In the genomic region with DNA sequence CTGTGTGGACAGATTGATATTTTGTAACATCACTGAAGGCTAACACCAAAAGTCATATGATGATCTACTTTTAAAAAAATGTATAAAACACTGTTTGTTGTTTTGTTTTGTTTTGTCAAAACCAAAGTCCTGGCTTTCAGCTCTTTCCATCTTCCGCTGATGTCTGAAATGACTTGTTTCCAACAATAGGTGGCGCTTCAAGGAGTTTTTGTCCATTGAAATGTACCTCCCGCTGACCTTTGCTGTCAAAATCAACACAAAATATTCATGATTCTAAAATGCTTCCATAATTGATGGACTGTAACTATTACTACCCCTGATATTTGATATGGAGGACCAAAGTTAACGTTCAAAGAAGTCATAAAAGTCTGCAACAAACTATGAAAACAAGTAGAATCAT, we compare ENCODE assay signal across 10 mouse cellular contexts. TPM values are rescaled to one million over a fixed set of nuclear protein-coding genes. Genes with fewer than 3 reads are reported as not detected.
DNase-seq lines count a peak whose midpoint lies in the region; ATAC-seq and TF ChIP-seq lines count a peak whose summit lies in the region.
"Had no signal": no experiment of that assay in that cellular context is flagged by ENCODE, and none has a peak within 500 bp of the region (broad histone marks: within the 10 kb centered on the region; RNA-seq: fewer than 3 reads in every experiment).

No protein-coding gene starts in this region.

- WGBS in midbrain, postnatal 0 days, result 42% methylated on average over 4 of the region's 4 CpGs
- WGBS in midbrain, embryonic 10.5 days, result 28% methylated on average over 4 of the region's 4 CpGs
- 42% methylated on average over 4 of the region's 4 CpGs for WGBS in forebrain, embryonic 11.5 days

- no peaks in the 10 kb centered on the region for H3K36me3 ChIP-seq in midbrain, postnatal 0 days (ENCODE audit: insufficient read depth, low read length)
- no peaks in the 10 kb centered on the region for H3K36me3 ChIP-seq in midbrain, embryonic 10.5 days
- H3K36me3 ChIP-seq in forebrain, embryonic 11.5 days (ENCODE audit: control insufficient read depth, insufficient read depth, low read length), result no peaks in the 10 kb centered on the region
- H3K36me3 ChIP-seq: embryonic facial prominence, embryonic 15.5 days; heart, embryonic 15.5 days had no signal

- DNase-seq in heart, adult 8-10 months (ENCODE audit: low spot score), result peak; percentile 59
- DNase-seq in heart, adult 9 months (ENCODE audit: low spot score in 2 of 2), result no peak
- peak; percentile 50 for DNase-seq in midbrain, postnatal 0 days (ENCODE audit: low spot score)
- no peak for DNase-seq in midbrain, embryonic 10.5 days (ENCODE audit: low spot score)
- peak; percentile 67 for DNase-seq in naive thymus-derived CD4-positive, alpha-beta T cell, adult 2 months (ENCODE audit: low read depth)
- no peak for DNase-seq in ovary, postnatal 10 days (ENCODE audit: low spot score)
- DNase-seq in forebrain, embryonic 11.5 days (ENCODE audit: low spot score), result no peak

- no peak overlapping the region for H3K4me2 ChIP-seq in midbrain, postnatal 0 days (ENCODE audit: low read depth, low read length, poor library complexity, severe bottlenecking)
- H3K4me2 ChIP-seq in forebrain, embryonic 11.5 days (ENCODE audit: low read depth, low read length, severe bottlenecking), result no peak overlapping the region
- H3K4me2 ChIP-seq: embryonic facial prominence, embryonic 15.5 days; heart, embryonic 15.5 days had no signal

- no peak overlapping the region for H3K9ac ChIP-seq in midbrain, postnatal 0 days (replicated peaks; ENCODE audit: low read length, poor library complexity, severe bottlenecking)
- no peak overlapping the region for H3K9ac ChIP-seq in forebrain, embryonic 11.5 days (ENCODE audit: low read length)
- H3K9ac ChIP-seq: embryonic facial prominence, embryonic 15.5 days; heart, embryonic 15.5 days had no signal

- no peaks in the 10 kb centered on the region for H3K27me3 ChIP-seq in midbrain, postnatal 0 days (ENCODE audit: insufficient read depth, low read length)
- peaks cover 16% of the 10 kb centered on the region for H3K27me3 ChIP-seq in midbrain, embryonic 10.5 days (ENCODE audit: low read depth, poor library complexity, severe bottlenecking)
- H3K27me3 ChIP-seq in forebrain, embryonic 11.5 days (ENCODE audit: control insufficient read depth, insufficient read depth, low read length), result no peaks in the 10 kb centered on the region
- H3K27me3 ChIP-seq: embryonic facial prominence, embryonic 15.5 days; heart, embryonic 15.5 days had no signal

- ATAC-seq in midbrain, postnatal 0 days (ENCODE audit: low FRiP score), result no peak
- ATAC-seq in activated CD4-positive, CD25-positive, alpha-beta regulatory T cell, adult 4 months, result peak; percentile 29
- no peak for ATAC-seq in forebrain, embryonic 11.5 days (replicated peaks; ENCODE audit: low FRiP score)

- H3K4me3 ChIP-seq in midbrain, postnatal 0 days (ENCODE audit: low read depth, low read length), result no peak overlapping the region
- no peak overlapping the region for H3K4me3 ChIP-seq in midbrain, embryonic 10.5 days
- H3K4me3 ChIP-seq in forebrain, embryonic 11.5 days (ENCODE audit: low read depth, low read length), result no peak overlapping the region
- H3K4me3 ChIP-seq: embryonic facial prominence, embryonic 15.5 days; heart, embryonic 15.5 days had no signal

- H3K4me1 ChIP-seq in midbrain, postnatal 0 days (ENCODE audit: insufficient read depth, low read length), result no peaks in the 10 kb centered on the region
- H3K4me1 ChIP-seq in midbrain, embryonic 10.5 days, result peaks cover 5% of the 10 kb centered on the region; the same call in 1 of the 2 replicates
- no peaks in the 10 kb centered on the region for H3K4me1 ChIP-seq in forebrain, embryonic 11.5 days (replicated peaks; ENCODE audit: control insufficient read depth, insufficient read depth, low read length)

- TF ChIP-seq CTCF in midbrain, postnatal 0 days (IDR thresholded peaks at IDR 0.05), result peak; percentile 68

- H3K9me3 ChIP-seq in midbrain, postnatal 0 days (ENCODE audit: low read length), result no peaks in the 10 kb centered on the region
- no peaks in the 10 kb centered on the region for H3K9me3 ChIP-seq in midbrain, embryonic 10.5 days (replicated peaks)
- H3K9me3 ChIP-seq in forebrain, embryonic 11.5 days (ENCODE audit: control insufficient read depth, low read length), result no peaks in the 10 kb centered on the region
- H3K9me3 ChIP-seq: embryonic facial prominence, embryonic 15.5 days; heart, embryonic 15.5 days had no signal

- no peak overlapping the region for H3K27ac ChIP-seq in midbrain, postnatal 0 days (ENCODE audit: low read depth, low read length)
- H3K27ac ChIP-seq in midbrain, embryonic 10.5 days (replicated peaks), result no peak overlapping the region
- H3K27ac ChIP-seq in forebrain, embryonic 11.5 days (ENCODE audit: low read depth, low read length), result no peak overlapping the region
- H3K27ac ChIP-seq: embryonic facial prominence, embryonic 15.5 days; heart, embryonic 15.5 days had no signal

RNA-seq across cellular contexts. Expression of gene Spry1, which starts 5.1 kb away (rescaled TPM):
- 10 to 100 TPM; 14.5 to 17.3 (median 15.5) TPM for total RNA-seq in heart, adult 8-10 months (2022)
- total RNA-seq in midbrain, postnatal 0 days (2014; rRNA removed), result 24.9 and 31.9 TPM in 2 replicates
- polyA plus RNA-seq in midbrain, postnatal 0 days (2015; fragmentation: Nextera tagmentation; extraction: Ambion mirVana), result 5.9 TPM in 2 replicates
- polyA plus RNA-seq in midbrain, embryonic 10.5 days (2016; fragmentation: Nextera tagmentation; extraction: Ambion mirVana), result 18.2 and 19.6 TPM in 2 replicates
- polyA plus RNA-seq in activated CD4-positive, CD25-positive, alpha-beta regulatory T cell, adult 4 months (2017; shearing (Covaris generic)), result 10 to 100 TPM; 10.2 to 10.3 TPM
- 20.9 and 24.4 TPM in 2 replicates for polyA plus RNA-seq in forebrain, embryonic 11.5 days (2014; fragmentation: Nextera tagmentation; extraction: Ambion mirVana)

Comparison
In these comparisons a context has a peak if more than half of its experiments do, and no peak if none do; other contexts are left out.
1. DNase-seq: peak in heart, adult 8-10 months (single experiment), midbrain, postnatal 0 days (single experiment) and naive thymus-derived CD4-positive, alpha-beta T cell, adult 2 months (single experiment); none in heart, adult 9 months (0 of 2), midbrain, embryonic 10.5 days (single experiment), ovary, postnatal 10 days (single experiment) and forebrain, embryonic 11.5 days (single experiment).